Mouse (Mus musculus) layer of hippocampus, adult 11-12 months (tissue): ENCODE measurements around the gene Hoxc4.
A peak's percentile ranks its signal among the peaks of the same experiment; 100 is the strongest.

Experiments used
- DNase-seq: peaks from one replicate; pipeline ENCODE4 v3.0.0; 2022; ENCODE audit warnings: low spot score

Gene Hoxc4

DNA sequence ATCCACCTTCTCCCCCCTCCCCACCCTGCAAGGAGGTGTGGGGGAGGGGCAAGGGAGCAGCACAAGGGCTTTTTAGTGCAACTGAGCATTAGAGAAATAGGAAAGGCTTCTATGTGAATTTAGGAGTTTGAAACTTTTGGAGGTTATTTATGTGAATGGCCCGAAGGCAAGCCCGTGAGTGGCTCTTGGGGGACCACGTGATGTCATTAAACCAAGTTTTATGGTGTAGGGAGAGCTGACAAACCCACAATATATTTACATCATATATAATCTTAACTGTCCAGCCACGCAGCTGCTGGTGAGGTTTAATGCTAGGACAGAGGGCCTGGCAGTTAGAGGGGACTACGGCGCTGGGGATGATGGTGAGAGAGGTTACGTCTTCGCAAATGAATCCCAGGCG is at the start of gene Hoxc4:
TSS of gene Hoxc4 (plus strand) at position 299 of the 400 bp plus-strand sequence.
- DNase-seq, result no peak

DNA sequence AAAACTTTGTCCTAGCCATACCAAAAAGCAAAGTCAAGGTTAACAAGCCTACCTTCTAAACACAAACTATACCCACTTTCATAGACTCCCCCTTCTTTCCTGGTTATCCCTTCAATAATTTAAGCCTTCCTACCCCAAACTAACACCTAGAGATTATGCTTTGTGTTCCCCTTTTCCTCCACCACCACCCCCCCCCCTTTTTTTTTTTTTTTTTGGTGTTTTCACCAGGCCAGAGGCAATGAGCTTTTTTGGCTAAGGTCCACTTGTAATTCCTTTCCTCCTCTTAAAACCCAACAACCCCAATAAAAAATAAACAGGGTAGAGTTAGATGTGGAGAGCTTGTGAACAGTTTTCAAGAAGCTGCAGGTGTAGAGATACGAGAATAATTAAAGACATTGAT is 49.4 kb upstream of the Hoxc4 start:
- no peak for DNase-seq

DNA sequence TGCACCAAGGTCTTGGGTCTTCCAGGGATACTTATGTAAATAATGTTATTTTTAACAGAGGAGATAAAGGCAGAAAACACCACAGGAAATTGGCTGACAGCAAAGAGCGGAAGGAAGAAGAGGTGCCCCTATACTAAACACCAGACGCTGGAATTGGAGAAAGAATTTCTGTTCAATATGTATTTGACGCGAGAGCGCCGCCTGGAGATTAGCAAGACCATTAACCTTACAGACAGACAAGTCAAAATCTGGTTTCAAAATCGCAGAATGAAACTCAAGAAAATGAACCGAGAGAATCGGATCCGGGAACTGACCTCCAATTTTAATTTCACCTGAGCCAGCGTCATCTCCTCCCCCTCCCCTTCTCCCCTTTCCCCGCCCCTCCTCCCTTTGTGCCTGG is 48.0 kb upstream of the Hoxc4 start:
- DNase-seq, result peak; percentile 15

DNA sequence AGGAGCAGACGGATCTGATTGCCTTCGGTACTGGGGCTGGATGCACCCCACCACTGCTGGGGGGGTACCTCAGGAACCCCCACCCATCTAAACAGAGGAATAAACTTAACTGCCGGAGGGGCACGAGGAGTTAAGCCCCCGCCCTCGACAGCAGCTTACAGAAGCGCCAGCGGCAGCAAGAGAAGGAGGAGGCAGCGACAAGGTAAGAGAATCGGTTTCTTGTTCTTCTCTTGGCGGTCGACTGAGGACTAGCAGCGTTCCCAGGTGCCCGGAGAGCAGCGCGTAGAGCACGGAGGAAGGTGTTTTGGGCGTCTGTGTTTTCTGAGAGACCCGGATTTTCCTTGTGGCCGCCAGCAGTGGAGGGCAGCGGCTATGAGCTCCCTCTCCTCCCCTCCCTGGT is 46.5 kb upstream of the Hoxc4 start:
- DNase-seq, result no peak

DNA sequence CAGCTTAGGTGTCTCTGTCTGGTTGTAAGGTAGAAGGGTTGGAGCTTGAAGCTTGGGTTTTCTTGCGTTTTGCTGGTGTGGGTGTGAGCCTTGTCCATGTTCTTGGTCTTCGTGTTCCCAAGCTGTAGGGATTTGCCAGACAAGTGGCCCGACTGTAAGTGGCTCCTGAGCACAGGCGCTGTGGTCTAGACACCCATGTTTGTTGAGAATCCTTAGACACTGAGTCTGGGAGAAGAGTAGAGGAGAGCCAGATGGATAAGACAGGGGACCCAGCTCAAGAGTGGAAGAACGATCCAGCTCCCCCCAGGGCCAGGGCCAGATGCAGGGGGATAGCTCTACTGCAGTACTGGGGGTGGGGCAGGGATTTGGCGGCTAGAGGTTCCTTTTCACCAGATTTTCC is 46.0 kb upstream of the Hoxc4 start:
- no peak for DNase-seq

DNA sequence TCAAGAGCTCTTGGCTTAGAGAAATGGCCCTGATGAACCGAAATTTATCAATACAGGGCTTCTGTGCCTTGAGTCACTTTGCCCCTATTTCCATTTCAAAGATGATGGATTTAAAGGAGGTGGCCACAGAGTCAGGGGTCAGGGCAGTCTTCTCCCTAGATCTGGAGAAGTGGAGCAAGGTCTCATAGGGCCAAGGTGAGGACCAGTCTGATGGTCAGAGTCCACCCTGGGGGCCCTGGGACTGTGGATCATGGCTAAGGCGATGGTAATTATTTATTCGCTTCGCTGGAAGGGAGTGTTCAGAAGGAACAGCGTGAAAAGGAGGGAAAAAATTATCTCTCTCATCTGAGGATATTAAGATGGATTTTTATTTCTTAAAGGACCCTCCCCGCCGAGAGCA is 43.7 kb upstream of the Hoxc4 start:
- DNase-seq, result no peak

DNA sequence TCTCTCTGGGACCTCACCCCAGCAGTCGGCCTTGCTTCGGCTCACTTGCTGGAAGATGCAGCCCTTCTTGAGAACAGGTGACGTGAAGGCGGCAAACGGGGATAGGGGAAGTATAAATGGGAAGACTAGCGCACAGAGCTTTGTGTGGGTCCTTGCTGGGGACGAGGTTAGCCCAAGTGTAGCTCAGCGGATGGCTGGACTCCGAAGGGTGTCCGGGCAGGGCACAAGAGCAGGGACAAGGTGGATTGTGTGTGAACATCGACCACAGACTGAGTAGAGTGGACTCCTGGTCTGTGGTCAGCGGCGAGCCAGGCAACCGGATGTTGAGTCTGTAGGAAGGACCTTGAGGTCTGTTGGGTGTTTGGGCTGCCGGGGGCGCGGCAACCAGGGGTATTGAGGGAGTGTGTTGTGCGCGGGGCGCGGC is 43.0 kb upstream of the Hoxc4 start:
- no peak for DNase-seq

DNA sequence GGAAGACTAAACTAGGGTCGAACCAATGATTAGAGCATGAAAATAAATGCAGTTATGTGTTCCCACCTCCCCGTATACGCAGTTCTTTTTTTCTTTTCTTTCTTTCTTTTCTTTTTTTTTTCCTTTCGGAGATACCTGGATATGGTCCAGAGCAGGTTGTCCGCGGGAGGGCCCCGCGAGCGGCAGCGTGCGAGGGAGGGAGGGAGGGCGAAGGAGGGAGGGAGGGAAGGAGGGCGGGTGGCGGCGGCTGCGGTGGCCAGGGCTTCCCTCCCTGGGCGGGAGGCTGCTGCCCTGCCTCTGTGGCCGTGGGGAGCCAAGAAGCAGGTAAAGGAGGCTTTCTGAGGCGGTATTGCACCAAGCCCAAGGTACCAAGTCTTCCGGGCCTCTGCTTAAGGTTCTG is 42.6 kb upstream of the Hoxc4 start, which contains the start of gene Hoxc9:
TSS of gene Hoxc9 (plus strand) at position 269 of the 400 bp plus-strand sequence.
- no peak for DNase-seq

DNA sequence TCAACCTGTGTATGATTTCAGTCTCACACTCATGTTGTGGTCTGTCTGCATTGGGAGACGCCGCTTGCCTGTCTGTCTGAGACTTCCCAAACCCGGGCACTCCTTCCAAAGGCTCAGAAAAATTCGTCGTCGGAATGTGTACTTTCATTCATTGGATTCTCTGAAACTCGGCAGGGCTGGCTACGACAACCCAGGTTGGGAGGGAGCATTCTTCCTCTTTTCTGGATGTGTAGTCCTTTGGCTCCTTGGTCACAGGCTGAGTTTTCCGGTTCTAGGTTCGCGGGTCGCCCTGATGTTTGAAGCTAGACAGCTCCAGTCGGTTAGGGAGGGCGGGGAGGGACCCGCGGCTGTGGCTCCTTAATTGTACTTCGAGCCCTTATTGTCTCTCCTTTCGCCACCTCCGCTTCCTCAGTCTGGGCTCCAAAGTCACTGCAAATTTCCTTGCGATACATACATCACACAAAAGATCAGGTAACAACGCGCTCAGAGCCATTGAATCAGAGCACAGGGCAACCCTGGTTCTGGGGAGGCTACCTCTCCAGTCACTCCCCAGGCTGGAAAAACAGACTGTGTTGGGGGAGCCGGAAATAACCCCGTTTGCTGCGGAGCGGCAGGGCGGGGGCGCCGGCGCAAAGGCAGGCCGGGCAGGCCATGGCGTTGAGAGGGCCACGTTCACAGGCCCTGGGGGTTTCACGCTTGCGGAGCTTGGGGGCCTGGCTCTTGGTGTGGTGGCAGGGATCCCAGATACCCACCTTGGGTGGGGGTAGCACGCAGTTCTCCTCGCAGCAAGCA is 41.9 kb upstream of the Hoxc4 start:
- DNase-seq, result no peak

- DNase-seq, result no peak
These were observed 41.2 kb upstream of the Hoxc4 start for GRCm38 (mm10) chr15:102977423-102977974.

- no peak for DNase-seq
These were observed 39.9 kb upstream of the Hoxc4 start for GRCm38 (mm10) chr15:102978615-102979515.

GRCm38 (mm10) chr15:102979936-102980335 is 38.8 kb upstream of the Hoxc4 start:
- DNase-seq, result no peak

- no peak for DNase-seq
These were observed 38.4 kb upstream of the Hoxc4 start for GRCm38 (mm10) chr15:102980352-102980751.

DNA sequence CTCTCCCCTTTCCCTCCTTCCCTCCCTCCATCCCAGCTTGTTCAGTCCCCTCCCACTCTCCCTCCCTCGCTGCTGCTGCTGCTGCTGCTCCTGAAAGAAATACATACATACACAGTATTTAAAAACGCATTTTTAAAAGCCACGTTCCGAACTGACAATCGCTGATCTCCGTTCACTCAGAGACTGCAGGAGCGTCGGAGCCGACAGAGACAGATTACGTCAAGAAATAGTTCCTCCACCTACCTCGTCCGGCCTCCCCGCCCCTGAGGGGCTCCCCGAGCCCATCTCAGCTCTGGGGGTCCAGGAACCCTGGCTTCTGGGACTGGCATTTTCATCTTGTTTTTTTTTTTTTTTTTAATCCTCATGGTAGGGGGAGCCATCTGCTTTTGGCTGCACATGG is 37.8 kb upstream of the Hoxc4 start:
- no peak for DNase-seq

DNA sequence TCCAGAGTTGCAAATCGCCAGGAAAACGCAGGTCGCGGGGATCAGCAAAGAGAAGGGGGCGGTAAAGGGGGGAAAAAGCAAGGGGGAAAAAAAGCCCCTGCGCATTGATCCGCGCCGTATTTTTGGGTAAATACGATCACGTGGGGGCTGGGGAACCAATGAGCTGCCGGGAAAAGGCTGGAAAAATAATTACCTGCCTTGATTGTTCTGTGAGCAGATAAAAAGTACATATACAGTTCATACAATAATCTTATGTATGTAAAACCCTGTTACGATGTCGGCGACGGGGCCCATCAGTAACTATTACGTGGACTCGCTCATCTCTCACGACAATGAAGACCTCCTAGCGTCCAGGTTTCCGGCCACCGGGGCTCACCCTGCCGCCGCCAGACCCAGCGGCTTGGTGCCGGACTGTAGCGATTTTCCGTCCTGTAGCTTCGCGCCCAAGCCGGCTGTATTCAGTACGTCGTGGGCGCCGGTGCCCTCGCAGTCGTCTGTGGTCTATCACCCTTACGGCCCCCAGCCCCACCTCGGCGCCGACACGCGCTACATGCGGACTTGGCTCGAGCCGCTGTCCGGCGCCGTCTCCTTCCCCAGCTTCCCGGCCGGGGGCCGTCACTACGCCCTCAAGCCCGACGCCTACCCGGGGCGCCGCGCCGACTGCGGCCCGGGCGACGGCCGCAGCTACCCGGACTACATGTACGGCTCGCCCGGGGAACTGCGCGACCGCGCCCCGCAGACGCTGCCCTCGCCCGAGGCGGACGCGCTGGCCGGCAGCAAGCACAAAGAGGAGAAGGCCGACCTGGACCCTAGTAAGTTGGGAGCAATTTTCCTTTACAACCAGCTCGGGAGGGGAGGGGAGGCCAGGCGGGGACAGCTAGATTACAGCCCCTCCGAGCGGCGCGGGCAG is 37.1 kb upstream of the Hoxc4 start:
- no peak for DNase-seq

DNA sequence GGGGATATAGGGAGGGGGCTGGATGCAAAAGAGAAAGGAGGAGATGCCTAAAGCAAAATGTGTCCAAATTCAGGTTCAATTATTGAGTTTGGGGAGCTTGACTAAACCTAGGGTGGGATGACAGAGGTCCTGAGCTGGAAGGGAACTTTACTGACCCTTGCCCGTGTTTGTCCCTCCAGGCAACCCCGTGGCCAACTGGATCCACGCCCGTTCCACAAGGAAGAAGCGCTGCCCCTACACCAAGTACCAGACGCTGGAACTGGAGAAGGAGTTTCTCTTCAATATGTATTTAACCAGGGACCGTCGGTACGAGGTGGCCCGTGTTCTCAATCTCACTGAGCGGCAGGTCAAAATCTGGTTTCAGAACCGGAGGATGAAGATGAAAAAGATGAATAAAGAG is 35.0 kb upstream of the Hoxc4 start:
- no peak for DNase-seq

DNA sequence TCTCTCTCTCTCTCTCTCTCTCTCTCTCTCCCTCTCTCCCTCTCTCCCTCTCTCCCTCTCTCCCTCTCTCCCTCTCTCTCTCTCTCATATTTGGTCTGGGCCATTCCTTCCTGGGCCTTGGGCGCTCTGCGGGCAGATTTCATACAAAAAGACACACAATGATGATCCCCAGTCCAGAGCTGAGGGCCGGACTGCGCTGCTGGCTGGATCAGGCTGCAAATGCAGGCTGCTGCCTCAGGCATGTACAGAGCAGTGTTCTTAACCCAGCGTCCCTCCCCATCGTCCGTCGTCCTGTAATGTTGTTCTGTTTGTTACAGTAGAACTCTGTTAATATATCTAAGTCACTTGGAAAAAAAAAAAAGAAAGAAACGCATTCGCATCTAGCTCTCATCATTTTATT is 34.2 kb upstream of the Hoxc4 start:
- DNase-seq, result no peak

- no peak for DNase-seq
These were observed 33.8 kb upstream of the Hoxc4 start for GRCm38 (mm10) chr15:102984925-102985324.

DNA sequence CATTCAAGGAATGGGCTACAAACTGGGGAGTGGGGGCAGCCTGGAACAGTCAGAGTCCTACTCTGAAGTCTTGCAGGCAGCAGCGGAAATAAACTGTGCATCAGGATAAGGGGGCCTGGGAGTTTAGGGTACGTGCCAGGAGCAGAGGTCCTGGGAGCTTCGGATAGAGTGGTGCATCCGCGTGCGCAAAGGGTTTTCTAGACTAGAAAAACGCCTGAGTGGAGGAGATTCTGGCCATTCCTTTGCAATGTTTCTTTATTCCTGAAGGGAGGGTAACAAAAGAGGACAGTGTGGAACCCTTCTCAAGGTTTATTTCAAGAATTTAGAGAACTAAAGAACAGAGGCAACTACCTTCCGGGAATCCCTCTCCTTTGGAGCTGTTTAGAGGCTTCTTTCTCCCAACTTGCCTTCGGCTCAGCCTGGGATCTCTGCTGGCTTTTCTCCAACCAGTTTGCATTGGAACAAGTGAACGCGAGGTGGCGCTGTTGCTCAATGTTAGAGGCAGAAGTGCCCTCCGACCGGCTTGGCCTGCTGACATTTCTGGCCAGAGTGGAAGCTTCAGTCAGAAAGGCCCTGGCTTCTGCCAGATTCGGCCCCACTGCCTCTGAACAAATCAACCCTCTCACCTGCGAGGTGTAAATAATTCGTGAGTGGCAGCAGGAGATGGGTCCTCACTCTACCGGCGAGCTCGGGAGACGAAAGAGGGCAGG is 31.5 kb upstream of the Hoxc4 start:
- DNase-seq, result peak; percentile 89

DNA sequence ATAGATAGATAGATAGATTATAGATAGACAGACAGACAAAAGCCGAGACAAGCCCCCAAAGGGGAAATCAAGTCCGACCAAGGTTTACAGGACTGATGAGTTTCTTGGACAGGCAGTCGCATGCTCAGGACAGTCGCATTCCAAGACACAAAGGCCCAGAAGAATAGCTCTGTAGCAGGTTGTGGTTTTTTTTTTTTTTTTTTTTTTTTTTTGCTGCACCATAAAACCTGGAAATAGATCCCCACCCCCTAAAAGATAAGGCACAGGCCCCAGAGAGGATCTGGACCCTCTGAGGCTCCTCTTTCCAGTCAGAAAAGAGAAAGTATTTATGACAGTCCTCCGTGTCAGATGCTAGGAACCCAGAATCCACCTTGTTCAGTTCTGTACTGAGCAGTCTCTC is 30.7 kb upstream of the Hoxc4 start:
- no peak for DNase-seq
